Mouse (Mus musculus) embryonic facial prominence, embryonic 14.5 days (tissue): ENCODE results near the gene Cdc42ep3. TPM values are rescaled to one million over a fixed set of nuclear protein-coding genes. Genes with fewer than 3 reads are reported as not detected.
A peak's percentile ranks its signal among the peaks of the same experiment; 100 is the strongest.

Experiments used
- ATAC-seq: fragments of 200-750 bp; cut with Nextera tagmentation; 2 replicates; pipeline ENCODE4 v1.8.0; 2017; ENCODE audit warnings: low read depth, moderate number of reproducible peaks, moderate TSS enrichment
- DNase-seq: peaks from one replicate; pipeline ENCODE4 v3.0.0-alpha.2; 2015; ENCODE audit warnings: low spot score
- H3K27ac ChIP-seq: fragments of 300-500 bp; sonication (generic); replicated peaks from 2 replicates; pipeline ENCODE4 v1.5.1; 2014; ENCODE audit warnings: low read depth, mild to moderate bottlenecking, low read length, moderate library complexity
- H3K27me3 ChIP-seq: fragments of 300-500 bp; sonication (generic); replicated peaks from 2 replicates; pipeline ENCODE4 v1.6.1; 2014; ENCODE audit warnings: low read length; ENCODE audit not compliant: control insufficient read depth, insufficient read depth
- H3K36me3 ChIP-seq: fragments of 300-500 bp; sonication (generic); 2 replicates; pipeline ENCODE4 v1.6.1; 2014; ENCODE audit warnings: low read length, mixed read lengths; ENCODE audit not compliant: control insufficient read depth, insufficient read depth
- H3K4me1 ChIP-seq: fragments of 300-500 bp; sonication (generic); 2 replicates; pipeline ENCODE4 v1.6.1; 2014; ENCODE audit warnings: antibody characterized with exemption, low read length; ENCODE audit not compliant: control insufficient read depth, insufficient read depth
- H3K4me2 ChIP-seq: fragments of 300-500 bp; sonication (generic); 2 replicates; pipeline ENCODE4 v1.6.1; 2014; ENCODE audit warnings: low read depth, mild to moderate bottlenecking, low read length, moderate library complexity, mixed read lengths
- H3K4me3 ChIP-seq: fragments of 300-500 bp; sonication (generic); 2 replicates; pipeline ENCODE4 v1.5.1; 2014; ENCODE audit warnings: low read depth, mild to moderate bottlenecking, low read length
- H3K9ac ChIP-seq: fragments of 300-500 bp; sonication (generic); 2 replicates; pipeline ENCODE4 v1.6.1; 2014; ENCODE audit warnings: low read depth, mild to moderate bottlenecking, low read length, moderate library complexity, mixed read lengths
- H3K9me3 ChIP-seq: fragments of 300-500 bp; sonication (generic); 2 replicates; pipeline ENCODE4 v1.6.1; 2016; ENCODE audit warnings: low read length; ENCODE audit not compliant: control insufficient read depth
- WGBS: fragments of 180-500 bp; shearing (Covaris S2); extraction: QIAGEN DNeasy Blood & Tissue Kit; methylation state at CpG from one replicate; pipeline ENCODE4 v1.1.7; 2014; 5-methylcytosine and 5-hydroxymethylcytosine counted together
- polyA plus RNA-seq: library from polyadenylated mRNA; unstranded; fragments of >200 nt; fragmentation: Nextera tagmentation; extraction: Ambion mirVana; gene quantifications from 2 replicates; pipeline ENCODE4 v1.2.1, GENCODE M21; 2014

Cdc42ep3 gene
- polyA plus RNA-seq, 1 experiment from 2014 or later = 68.8 TPM

DNA sequence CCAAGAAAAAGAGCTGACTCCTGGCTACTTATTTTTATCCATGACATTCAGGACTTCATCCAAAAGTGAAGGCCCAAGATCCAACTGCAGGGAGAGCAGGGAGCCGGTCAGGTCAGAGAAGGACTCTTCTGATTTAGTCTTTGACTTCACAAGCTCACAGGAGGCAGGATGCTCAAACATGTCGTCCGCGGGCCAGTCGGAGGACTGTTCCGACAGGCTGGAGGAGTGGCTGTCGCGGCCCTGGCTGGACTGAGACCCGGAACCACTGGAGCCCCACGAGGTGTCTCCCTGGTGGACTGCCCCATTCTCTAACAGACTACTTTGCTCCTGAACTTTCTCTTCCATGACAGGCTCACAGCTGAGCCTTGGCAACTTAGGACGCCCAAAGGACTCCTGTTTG is 20.2 kb downstream of the Cdc42ep3 start:
- ATAC-seq (no peak), DNase-seq (no peak)
- H3K27ac ChIP-seq = no peak overlapping the region
- no peaks in the 10 kb centered on the region for H3K9me3 ChIP-seq
- H3K4me3 ChIP-seq = no peak overlapping the region
- H3K4me2 ChIP-seq = no peak overlapping the region
- no peaks in the 10 kb centered on the region for H3K4me1 ChIP-seq
- H3K36me3 ChIP-seq = peaks cover 38% of the 10 kb centered on the region
- 92% methylated on average over 11 of the region's 11 CpGs for WGBS
- H3K9ac ChIP-seq = no peak overlapping the region
- no peaks in the 10 kb centered on the region for H3K27me3 ChIP-seq

DNA sequence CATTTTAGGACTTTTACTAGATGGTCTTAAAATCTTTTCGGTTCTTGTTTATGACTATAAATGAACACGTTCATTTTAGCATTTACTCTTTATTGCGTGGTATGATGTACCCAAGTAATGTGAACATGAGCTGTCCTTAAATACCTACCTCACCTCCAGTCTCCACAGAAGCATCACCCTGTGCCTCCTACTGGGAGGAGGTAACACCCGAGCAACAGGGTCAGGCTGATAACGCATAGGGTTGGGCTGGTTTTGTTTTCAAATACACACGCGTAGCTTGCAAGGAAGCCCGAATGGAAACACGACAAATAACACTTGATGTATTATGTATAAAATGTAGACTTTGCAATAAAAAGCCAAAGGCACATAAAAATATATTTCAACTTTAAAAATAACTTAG is 21.2 kb downstream of the Cdc42ep3 start:
- peaks cover 37% of the 10 kb centered on the region for H3K36me3 ChIP-seq
- no peaks in the 10 kb centered on the region for H3K4me1 ChIP-seq
- no peak overlapping the region for H3K27ac ChIP-seq
- no peak for DNase-seq
- WGBS = 87% methylated on average over 9 of the region's 9 CpGs
- no peak overlapping the region for H3K4me2 ChIP-seq
- H3K9me3 ChIP-seq = no peaks in the 10 kb centered on the region
- no peaks in the 10 kb centered on the region for H3K27me3 ChIP-seq
- no peak for ATAC-seq
- no peak overlapping the region for H3K9ac ChIP-seq
- no peak overlapping the region for H3K4me3 ChIP-seq

DNA sequence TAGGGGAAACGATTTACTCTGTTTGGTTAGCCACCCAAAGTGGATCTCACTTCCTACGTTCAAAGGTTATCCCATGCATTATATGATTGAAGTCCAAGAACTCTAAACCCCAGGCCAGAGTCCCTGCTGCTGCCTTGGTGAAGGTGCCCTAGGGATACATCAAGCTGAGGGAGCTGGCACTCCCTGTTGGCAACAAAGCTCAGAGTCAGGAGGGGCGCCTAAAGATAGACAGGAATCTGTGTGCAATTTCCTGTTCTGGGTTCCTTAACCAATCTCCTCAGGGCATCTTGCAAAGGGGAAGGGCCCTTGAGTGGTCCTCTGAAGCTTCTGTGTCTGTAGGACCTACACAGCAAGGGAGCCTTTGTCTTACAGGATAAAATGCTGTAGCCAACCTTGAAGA is 22.0 kb downstream of the Cdc42ep3 start:
- H3K27me3 ChIP-seq = no peaks in the 10 kb centered on the region
- H3K4me3 ChIP-seq = no peak overlapping the region
- H3K9ac ChIP-seq = no peak overlapping the region
- no peak overlapping the region for H3K27ac ChIP-seq
- H3K9me3 ChIP-seq = no peaks in the 10 kb centered on the region
- DNase-seq (no peak), ATAC-seq (no peak)
- peaks cover 37% of the 10 kb centered on the region for H3K36me3 ChIP-seq
- H3K4me2 ChIP-seq = no peak overlapping the region
- H3K4me1 ChIP-seq = no peaks in the 10 kb centered on the region
- WGBS = 56% methylated on average over 3 of the region's 3 CpGs

DNA sequence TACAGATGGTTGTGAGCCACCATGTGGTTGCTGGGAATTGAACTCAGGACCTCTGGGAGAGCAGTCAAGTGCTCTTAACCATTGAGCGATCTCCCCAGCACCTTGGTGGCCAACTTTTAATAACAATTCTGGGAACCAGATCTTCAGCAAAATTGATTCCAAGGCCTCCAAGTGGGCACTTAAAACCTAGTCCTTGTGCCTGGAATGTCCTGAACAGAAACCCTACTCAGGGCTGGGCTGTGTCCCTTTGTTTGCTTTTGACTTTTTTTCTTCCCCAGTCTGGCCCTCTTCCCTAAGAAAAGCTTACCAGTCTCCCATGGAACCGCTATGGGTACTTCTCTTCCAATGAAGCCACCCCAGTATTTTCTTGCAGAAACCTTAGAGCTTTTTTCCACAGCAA is 24.5 kb downstream of the Cdc42ep3 start:
- H3K4me3 ChIP-seq = no peak overlapping the region
- WGBS = 97% methylated on average over 2 of the region's 2 CpGs

DNA sequence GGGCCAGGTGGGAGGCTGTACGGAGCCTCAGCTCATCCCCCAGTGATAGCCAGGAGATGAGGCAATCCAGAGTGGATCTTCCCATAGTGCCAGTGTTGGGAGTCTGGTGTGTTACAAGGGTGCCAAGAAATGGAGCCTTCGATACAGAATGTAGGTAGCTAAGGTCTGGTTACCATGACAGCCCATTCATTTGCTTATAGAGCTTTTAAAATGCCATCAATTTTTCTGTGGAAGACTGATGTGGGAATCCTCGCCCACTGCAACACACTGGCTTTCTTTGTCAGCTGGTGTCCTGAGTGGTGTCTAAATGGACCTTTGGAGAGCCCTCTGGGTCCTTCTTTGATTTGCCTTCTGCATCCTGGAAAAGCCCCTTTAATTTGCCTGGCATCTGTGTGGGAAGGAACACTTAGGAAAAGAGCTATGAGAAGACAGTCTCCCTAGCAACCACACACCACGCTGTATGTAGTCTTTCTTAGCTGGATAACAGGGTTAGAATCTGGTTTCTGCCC is 28.0 kb downstream of the Cdc42ep3 start:
- Histone ChIP-seq H3K36me3 (peaks cover 4% of the 10 kb centered on the region; the same call in 1 of the 2 replicates), H3K9me3 (no peaks in the 10 kb centered on the region), H3K9ac (no peak overlapping the region), H3K27me3 (no peaks in the 10 kb centered on the region), H3K4me2 (no peak overlapping the region), H3K27ac (no peak overlapping the region), H3K4me1 (no peaks in the 10 kb centered on the region), H3K4me3 (no peak overlapping the region)
- 87% methylated on average over 4 of the region's 4 CpGs for WGBS
- no peak for DNase-seq
- no peak for ATAC-seq

More for the DNA sequence above, 24.5 kb downstream of the Cdc42ep3 start:
- H3K36me3 ChIP-seq = peaks cover 35% of the 10 kb centered on the region
- H3K9ac ChIP-seq = no peak overlapping the region
- no peaks in the 10 kb centered on the region for H3K4me1 ChIP-seq
- H3K27me3 ChIP-seq = no peaks in the 10 kb centered on the region
- no peaks in the 10 kb centered on the region for H3K9me3 ChIP-seq
- no peak for DNase-seq
- no peak for ATAC-seq
- H3K27ac ChIP-seq = no peak overlapping the region
- H3K4me2 ChIP-seq = no peak overlapping the region

DNA sequence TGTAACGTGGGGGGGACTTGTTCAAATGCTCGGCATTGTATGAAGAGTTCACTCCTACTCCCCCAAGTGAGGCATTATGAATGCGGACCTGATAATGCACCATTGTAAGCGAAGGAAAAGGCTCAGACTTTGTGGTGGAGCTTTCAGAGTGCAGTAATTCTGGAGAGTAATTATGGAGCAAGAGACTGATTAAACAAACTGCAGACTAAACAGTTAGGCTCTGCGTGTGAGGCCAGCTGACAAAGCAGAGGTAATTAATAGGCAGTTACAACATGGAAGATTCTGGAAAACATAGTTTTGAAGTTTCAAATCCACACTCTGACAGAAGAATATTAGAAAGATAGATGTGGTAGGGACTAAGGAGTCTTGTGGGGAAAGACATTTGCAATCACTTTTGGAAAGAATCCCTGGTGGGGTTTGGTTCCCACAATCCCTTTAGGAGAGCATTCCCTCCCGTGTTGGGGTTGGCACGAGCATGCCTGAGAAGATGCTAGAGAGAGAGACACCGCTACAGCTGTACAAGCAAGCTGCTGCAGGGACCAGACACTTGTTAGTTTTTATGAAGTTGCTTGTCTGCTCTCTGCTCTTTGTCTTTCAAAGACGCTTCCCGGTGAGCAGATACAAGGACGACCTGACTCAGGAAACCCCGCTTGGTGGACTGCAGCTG is 37.7 kb downstream of the Cdc42ep3 start:
- ATAC-seq = no peak
- H3K9me3 ChIP-seq = no peaks in the 10 kb centered on the region
- no peak overlapping the region for H3K9ac ChIP-seq
- no peaks in the 10 kb centered on the region for H3K27me3 ChIP-seq
- no peak overlapping the region; the same call in 1 of the 2 replicates for H3K27ac ChIP-seq
- H3K4me2 ChIP-seq = no peak overlapping the region
- peak; percentile 15 for DNase-seq
- H3K4me1 ChIP-seq = peaks cover 14% of the 10 kb centered on the region
- no peaks in the 10 kb centered on the region for H3K36me3 ChIP-seq
- H3K4me3 ChIP-seq = no peak overlapping the region
- WGBS = 48% methylated on average over 12 of the region's 12 CpGs

DNA sequence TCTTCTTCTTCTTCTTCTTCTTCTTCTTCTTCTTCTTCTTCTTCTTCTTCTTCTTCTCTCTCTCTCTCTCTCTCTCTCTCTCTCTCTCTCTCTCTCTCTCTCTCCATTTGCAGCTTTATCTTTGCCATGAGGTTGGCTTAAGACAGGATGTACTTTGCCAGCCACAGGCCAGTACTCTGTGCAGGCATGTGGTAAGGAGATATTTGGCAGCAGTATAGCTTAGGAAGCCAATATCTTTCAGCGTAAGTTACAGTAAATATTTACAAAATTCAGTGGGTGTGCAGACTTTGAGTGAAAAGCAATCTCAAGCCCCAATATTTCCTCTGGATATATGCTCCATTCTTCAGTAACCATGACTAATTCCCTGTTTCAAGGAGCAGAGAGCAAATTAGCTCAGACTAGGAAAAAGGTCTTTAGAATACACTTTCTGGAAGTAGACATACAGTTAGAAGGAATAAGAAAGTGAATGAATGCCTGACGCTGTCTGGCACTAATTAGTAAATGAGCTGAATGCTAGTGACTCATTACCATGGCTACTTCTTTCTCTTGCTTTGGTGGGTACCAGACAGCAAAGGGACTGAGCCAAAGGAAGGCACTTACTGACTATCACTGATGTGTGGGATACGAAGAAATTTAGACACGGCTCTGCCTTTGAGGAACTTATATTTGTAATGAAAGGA is 39.3 kb downstream of the Cdc42ep3 start:
- ATAC-seq = no peak
- Histone ChIP-seq H3K4me1 (peaks cover 14% of the 10 kb centered on the region), H3K4me2 (no peak overlapping the region), H3K27ac (no peak overlapping the region), H3K9me3 (no peaks in the 10 kb centered on the region), H3K36me3 (no peaks in the 10 kb centered on the region), H3K27me3 (no peaks in the 10 kb centered on the region), H3K9ac (no peak overlapping the region), H3K4me3 (no peak overlapping the region)
- WGBS = 68% methylated on average over 4 of the region's 4 CpGs
- DNase-seq = peak; percentile 35

DNA sequence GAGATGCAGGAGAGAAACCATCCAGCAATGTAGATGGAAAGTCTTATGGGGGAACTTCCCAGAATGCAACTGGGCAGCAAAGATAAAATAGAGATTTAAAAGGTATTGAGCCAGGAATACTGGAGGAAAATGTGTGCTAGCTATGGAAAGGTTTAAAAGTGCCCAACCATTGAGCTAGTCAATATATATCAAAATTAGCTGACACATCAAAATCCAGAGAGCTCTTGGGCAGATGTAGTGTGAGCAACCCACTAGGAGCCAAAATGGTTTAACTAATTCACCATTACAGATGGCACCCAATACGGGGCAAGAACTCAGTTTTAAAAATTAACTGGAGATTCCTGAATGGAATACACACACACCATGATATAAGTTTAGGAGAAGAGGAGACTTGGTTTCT is 44.4 kb downstream of the Cdc42ep3 start:
- no peak for DNase-seq
- no peak for ATAC-seq

DNA sequence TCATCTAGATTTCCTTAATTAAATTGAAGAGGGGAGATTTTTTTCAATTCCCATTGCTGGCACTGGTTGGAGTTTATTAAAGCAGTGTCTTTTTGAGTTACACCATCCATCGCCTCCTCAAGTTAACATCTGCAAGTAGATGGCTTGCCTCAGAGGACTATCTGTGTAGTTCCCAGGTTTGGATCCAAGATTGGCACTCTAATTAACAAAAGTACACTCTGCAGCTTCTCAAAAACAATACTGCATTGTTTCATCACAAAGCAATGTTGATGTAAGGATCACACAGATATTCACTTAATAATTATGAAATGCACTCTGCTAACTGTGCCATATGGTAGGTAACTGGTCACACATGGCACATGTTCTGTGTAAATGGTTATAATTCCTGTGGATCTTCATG is 45.4 kb downstream of the Cdc42ep3 start:
- no peak overlapping the region for H3K4me3 ChIP-seq
- H3K36me3 ChIP-seq = no peaks in the 10 kb centered on the region
- H3K9me3 ChIP-seq = no peaks in the 10 kb centered on the region
- H3K27me3 ChIP-seq = no peaks in the 10 kb centered on the region
- H3K4me2 ChIP-seq = no peak overlapping the region
- no peaks in the 10 kb centered on the region for H3K4me1 ChIP-seq
- no peak overlapping the region for H3K27ac ChIP-seq
- DNase-seq (no peak), ATAC-seq (no peak)
- H3K9ac ChIP-seq = no peak overlapping the region
- 88% methylated on average over 1 of the region's 1 CpGs for WGBS

More for the DNA sequence above, 44.4 kb downstream of the Cdc42ep3 start:
- Histone ChIP-seq H3K4me1 (no peaks in the 10 kb centered on the region), H3K9ac (no peak overlapping the region), H3K27ac (no peak overlapping the region), H3K4me2 (no peak overlapping the region), H3K36me3 (no peaks in the 10 kb centered on the region), H3K4me3 (no peak overlapping the region), H3K9me3 (no peaks in the 10 kb centered on the region), H3K27me3 (no peaks in the 10 kb centered on the region)
- 93% methylated on average over 1 of the region's 1 CpGs for WGBS
